In the genomic region with DNA sequence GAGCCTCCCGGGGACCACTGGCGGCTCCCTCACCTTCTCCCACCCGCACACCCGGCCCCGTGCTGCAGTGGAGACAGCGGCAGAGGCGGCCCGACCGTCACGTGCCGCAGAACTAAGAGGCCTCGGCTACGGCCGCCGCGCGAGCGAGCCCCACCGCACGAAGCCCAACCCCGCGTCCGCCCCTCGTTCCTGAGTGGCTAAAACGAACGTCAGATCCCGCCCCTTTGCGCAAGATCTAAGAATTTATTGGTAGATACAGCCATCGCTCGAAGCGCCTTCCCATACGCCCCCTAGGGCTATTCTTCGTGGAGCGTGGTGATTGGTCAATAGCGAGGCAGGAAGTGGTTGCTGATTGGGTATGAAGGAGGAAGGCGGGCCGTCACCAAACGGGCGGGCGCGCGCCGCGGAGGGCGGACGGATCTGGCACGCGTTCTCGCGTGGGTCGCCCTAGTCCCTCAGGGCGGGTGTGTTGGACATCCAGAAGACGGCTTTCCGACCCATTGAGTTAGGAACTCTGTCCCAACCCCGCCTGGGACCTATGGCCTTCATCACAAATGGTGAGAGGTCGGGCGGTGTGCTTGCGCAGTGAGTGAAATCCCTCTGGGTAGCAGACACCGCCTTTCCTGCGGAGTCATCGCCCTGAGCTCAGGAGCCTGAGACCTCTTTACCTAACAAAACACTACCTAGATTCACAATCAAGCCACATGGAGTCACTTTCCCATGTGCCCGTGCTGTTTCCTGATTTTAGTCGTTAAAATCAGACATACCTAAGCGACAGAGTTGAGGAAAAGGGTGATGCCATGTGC, we compare ENCODE assay signal across 8 mouse cellular contexts. TPM values are rescaled to one million over a fixed set of nuclear protein-coding genes. Genes with fewer than 3 reads are reported as not detected.
DNase-seq lines count a peak whose midpoint lies in the region; ATAC-seq and TF ChIP-seq lines count a peak whose summit lies in the region.

A gene (minus strand): TSS at position 178 of the 806 bp plus-strand sequence.

- peak; percentile 99 for ATAC-seq in kidney, embryonic 14.5 days (ENCODE audit: low FRiP score, low TSS enrichment)
- peak; percentile 99 for ATAC-seq in limb, embryonic 15.5 days (ENCODE audit: insufficient number of reproducible peaks, low FRiP score, low TSS enrichment, low read depth)

- no peak for TF ChIP-seq CTCF in bone marrow macrophage, adult 2 months (IDR thresholded peaks at IDR 0.05; ENCODE audit: low read depth, low read length)
- no peak for TF ChIP-seq CTCF in embryonic fibroblast, embryonic 13.5 days (IDR thresholded peaks at IDR 0.05; ENCODE audit: borderline replicate concordance, insufficient read depth, low read length)

- peak within 1 kb of the TSS; percentile 60 for H3K27ac ChIP-seq in bone marrow macrophage, adult 2 months (ENCODE audit: insufficient read depth, low read depth, low read length)
- peak within 1 kb of the TSS; percentile 59 for H3K27ac ChIP-seq in embryonic fibroblast, embryonic 13.5 days (ENCODE audit: insufficient read depth, low read length)
- peak within 1 kb of the TSS; percentile 91 for H3K27ac ChIP-seq in kidney, embryonic 14.5 days (ENCODE audit: low read depth, low read length)
- H3K27ac ChIP-seq in limb, embryonic 15.5 days = peak within 1 kb of the TSS; percentile 91

- H3K36me3 ChIP-seq in kidney, embryonic 14.5 days (ENCODE audit: control insufficient read depth, insufficient read depth, low read length) = no peaks in the 10 kb centered on the region
- H3K36me3 ChIP-seq in limb, embryonic 15.5 days = no peaks in the 10 kb centered on the region; the same call in 1 of the 2 replicates

- H3K4me1 ChIP-seq in bone marrow macrophage, adult 2 months (ENCODE audit: control insufficient read depth, insufficient read depth, low read length) = peaks cover 20% of the 10 kb centered on the region
- H3K4me1 ChIP-seq in embryonic fibroblast, embryonic 13.5 days (ENCODE audit: control insufficient read depth, insufficient read depth, low read length) = peaks cover 2% of the 10 kb centered on the region
- peaks cover 10% of the 10 kb centered on the region for H3K4me1 ChIP-seq in kidney, embryonic 14.5 days (ENCODE audit: control insufficient read depth, insufficient read depth, low read length)
- peaks cover 10% of the 10 kb centered on the region; the same call in 1 of the 2 replicates for H3K4me1 ChIP-seq in limb, embryonic 15.5 days

- peak; percentile 76 for TF ChIP-seq POLR2A in bone marrow macrophage, adult 2 months (IDR thresholded peaks at IDR 0.05; ENCODE audit: borderline replicate concordance, low read depth, low read length)
- TF ChIP-seq POLR2A in embryonic fibroblast, embryonic 13.5 days (IDR thresholded peaks at IDR 0.05; ENCODE audit: low read depth, low read length) = peak; percentile 92

- no peaks in the 10 kb centered on the region for H3K27me3 ChIP-seq in kidney, embryonic 14.5 days (ENCODE audit: control insufficient read depth, insufficient read depth, low read length)
- no peaks in the 10 kb centered on the region for H3K27me3 ChIP-seq in limb, embryonic 15.5 days

- DNase-seq in A20 (ENCODE audit: low read depth, low spot score) = peak; percentile 100
- DNase-seq in heart, adult 9 months (ENCODE audit: low spot score in 2 of 2) = peak; percentile 99 to 100
- peak; percentile 99 for DNase-seq in monocyte, adult 2 months (ENCODE audit: low read depth in 1 of 2, low spot score in 2 of 2)
- peak; percentile 98 to 99 for DNase-seq in spleen, postnatal 36 days (ENCODE audit: low spot score in 2 of 2)

- under 1% methylated on average over 64 of the region's 64 CpGs for WGBS in kidney, embryonic 14.5 days
- WGBS in limb, embryonic 15.5 days = under 1% methylated on average over 64 of the region's 64 CpGs

- peak within 1 kb of the TSS; percentile 81 for H3K4me2 ChIP-seq in kidney, embryonic 14.5 days (replicated peaks; ENCODE audit: low read depth, low read length)
- H3K4me2 ChIP-seq in limb, embryonic 15.5 days = peak within 1 kb of the TSS; percentile 59

- peak within 1 kb of the TSS; percentile 98 for H3K9ac ChIP-seq in kidney, embryonic 14.5 days (ENCODE audit: low read depth, low read length)
- peak within 1 kb of the TSS; percentile 95 for H3K9ac ChIP-seq in limb, embryonic 15.5 days

- no peaks in the 10 kb centered on the region for H3K9me3 ChIP-seq in kidney, embryonic 14.5 days (ENCODE audit: control insufficient read depth, low read length)
- no peaks in the 10 kb centered on the region for H3K9me3 ChIP-seq in limb, embryonic 15.5 days

- peak within 1 kb of the TSS; percentile 76 for H3K4me3 ChIP-seq in bone marrow macrophage, adult 2 months (ENCODE audit: insufficient read depth, low read length)
- H3K4me3 ChIP-seq in embryonic fibroblast, embryonic 13.5 days (ENCODE audit: insufficient read depth, low read length) = peak within 1 kb of the TSS; percentile 100
- H3K4me3 ChIP-seq in kidney, embryonic 14.5 days (ENCODE audit: low read length) = peak within 1 kb of the TSS; percentile 98
- H3K4me3 ChIP-seq in limb, embryonic 15.5 days = peak within 1 kb of the TSS; percentile 91

RNA-seq across cellular contexts. Expression of the gene that starts here (rescaled TPM):
- 357 and 396 TPM in 2 replicates for polyA plus RNA-seq in bone marrow macrophage, adult 2 months (2012; ENCODE audit: insufficient read depth, insufficient read length, missing spikeins)
- polyA plus RNA-seq in embryonic fibroblast, embryonic 13.5 days (2011; ENCODE audit: insufficient read length, low read depth, missing spikeins) = 735 and 759 TPM in 2 replicates
- polyA plus RNA-seq in kidney, embryonic 14.5 days (2014; fragmentation: Nextera tagmentation; extraction: Ambion mirVana) = 237 and 277 TPM in 2 replicates
- 293 and 330 TPM in 2 replicates for polyA plus RNA-seq in limb, embryonic 15.5 days (2015; fragmentation: Nextera tagmentation; extraction: Ambion mirVana)

Comparison
In these comparisons a context has a peak if more than half of its experiments do, and no peak if none do; other contexts are left out.
1. Peak in every context shown above with its lines: DNase-seq, ATAC-seq, H3K4me3 ChIP-seq and H3K27ac ChIP-seq.